Mouse (Mus musculus) forebrain, embryonic 10.5 days (tissue): Measurements from ENCODE around the gene Isoc2a. TPM values are rescaled to one million over a fixed set of nuclear protein-coding genes. Genes with fewer than 3 reads are reported as not detected.
"Not testable (repeated sequence)": the region's sequence is repeated elsewhere in the genome, so short reads cannot be mapped to it uniquely, and the experiment has no call there.

Experiments
- DNase-seq: peaks from one replicate; pipeline ENCODE4 v3.0.0-alpha.2; 2017; ENCODE audit warnings: low spot score; ENCODE audit errors: extremely low spot score
- H3K27ac ChIP-seq: fragments of 300-500 bp; sonication (generic); 2 replicates; pipeline ENCODE4 v1.5.1; 2016; ENCODE audit warnings: mild to moderate bottlenecking
- H3K27me3 ChIP-seq: fragments of 300-500 bp; sonication (generic); 2 replicates; pipeline ENCODE4 v1.6.1; 2016; ENCODE audit warnings: mild to moderate bottlenecking; ENCODE audit not compliant: poor library complexity, severe bottlenecking
- H3K36me3 ChIP-seq: fragments of 300-500 bp; sonication (generic); replicated peaks from 2 replicates; pipeline ENCODE4 v1.6.1; 2016; ENCODE audit warnings: mild to moderate bottlenecking, moderate library complexity
- H3K4me1 ChIP-seq: fragments of 300-500 bp; sonication (generic); 2 replicates; pipeline ENCODE4 v1.6.1; 2016
- H3K4me3 ChIP-seq: fragments of 300-500 bp; sonication (generic); 2 replicates; pipeline ENCODE4 v1.5.1; 2016; ENCODE audit warnings: mild to moderate bottlenecking, moderate library complexity
- H3K9me3 ChIP-seq: fragments of 300-500 bp; sonication (generic); 2 replicates; pipeline ENCODE4 v1.6.1; 2016; ENCODE audit warnings: mild to moderate bottlenecking, moderate library complexity
- WGBS: fragments of 180-500 bp; shearing (Covaris S2); methylation state at CpG from one replicate; pipeline ENCODE4 v1.1.7; 2016; 5-methylcytosine and 5-hydroxymethylcytosine counted together
- polyA plus RNA-seq: library from polyadenylated mRNA; unstranded; fragments of >200 nt; fragmentation: Nextera tagmentation; extraction: Ambion mirVana; gene quantifications from 2 replicates; pipeline ENCODE4 v1.2.1, GENCODE M21; 2016

The Isoc2a gene
- polyA plus RNA-seq, 1 experiment from 2014 or later, result 0.73 TPM

DNA sequence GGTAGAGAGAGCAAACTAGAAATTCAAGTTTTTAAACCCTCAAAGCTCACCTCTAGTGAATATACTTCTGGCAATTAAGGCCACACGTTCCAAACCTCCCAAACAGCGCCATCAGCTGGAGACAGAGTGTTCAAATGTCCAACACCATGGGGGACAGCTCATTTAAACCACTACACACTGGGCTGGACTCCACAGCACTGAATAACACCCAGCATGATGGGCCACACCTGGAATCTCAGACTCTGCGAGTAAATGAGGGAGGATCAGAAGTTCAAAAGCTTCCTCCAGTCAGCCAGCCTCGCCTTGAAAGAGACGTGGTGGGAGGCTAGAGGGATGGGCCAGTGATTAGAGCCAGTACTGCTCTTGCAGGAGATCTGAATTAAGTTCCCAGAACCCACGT lies 6.8 kb upstream of the Isoc2a start, which contains the start of gene Isoc2b:
TSS of gene Isoc2b (minus strand) at position 126 of the 400 bp plus-strand sequence.
- no peak for DNase-seq
- Histone ChIP-seq H3K36me3 (no peaks in the 10 kb centered on the region), H3K4me1 (peaks cover 22% of the 10 kb centered on the region), H3K9me3 (peaks cover 3% of the 10 kb centered on the region; the same call in 1 of the 2 replicates), H3K27me3 (no peaks in the 10 kb centered on the region), H3K27ac (no peak within 1 kb of the TSS), H3K4me3 (no peak within 1 kb of the TSS)
- WGBS, result 63% methylated on average over 6 of the region's 6 CpGs

DNA sequence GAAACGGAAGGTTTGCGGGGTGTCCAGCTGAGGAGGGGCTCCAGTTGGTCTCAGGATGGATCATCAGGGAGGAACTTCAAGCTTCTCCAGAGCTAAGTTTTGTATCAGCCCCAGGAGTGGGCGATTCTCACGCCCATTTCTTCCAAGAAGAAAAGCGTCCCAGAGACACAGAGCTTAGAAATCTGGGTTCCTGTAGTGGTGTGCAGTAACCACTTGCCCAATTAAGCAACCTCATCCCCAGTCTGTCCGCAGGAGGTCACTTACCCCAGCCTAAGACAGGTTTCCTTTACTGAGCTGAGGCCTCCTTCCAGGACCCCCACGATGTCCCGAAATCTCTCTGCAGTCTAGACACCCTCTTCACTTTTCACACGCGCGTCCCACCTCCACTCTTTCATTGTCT lies 273 bp downstream of the Isoc2a start:
- DNase-seq, result no peak
- Histone ChIP-seq H3K36me3 (no peaks in the 10 kb centered on the region; the same call in 1 of the 2 replicates), H3K4me1 (peaks cover 25% of the 10 kb centered on the region), H3K4me3 (peak overlapping the region; percentile 65), H3K9me3 (peaks cover 3% of the 10 kb centered on the region), H3K27me3 (no peaks in the 10 kb centered on the region), H3K27ac (peak overlapping the region; percentile 81)
- WGBS, result 7% methylated on average over 11 of the region's 11 CpGs

DNA sequence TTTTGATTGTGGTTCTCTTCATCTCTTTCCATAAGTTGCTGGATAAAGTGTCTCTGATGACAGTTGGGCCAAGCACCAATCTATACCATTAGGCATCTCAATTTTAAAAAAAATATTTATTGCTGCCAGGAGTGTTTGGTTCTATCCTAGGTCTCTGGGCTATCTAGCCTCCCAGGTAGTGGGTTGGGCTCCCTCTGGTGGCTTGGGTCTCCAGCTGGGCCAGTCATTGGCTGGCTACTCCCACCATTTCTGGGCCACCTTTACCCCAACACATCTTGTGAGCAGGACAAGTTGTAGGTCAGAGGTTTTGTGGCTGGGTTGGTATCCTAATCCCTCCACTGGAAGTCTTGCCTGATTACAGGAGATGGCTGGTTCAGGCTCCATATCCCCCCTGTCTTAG lies 1.2 kb downstream of the Isoc2a start:
- H3K4me1 ChIP-seq, result peaks cover 25% of the 10 kb centered on the region
- H3K27me3 ChIP-seq, result no peaks in the 10 kb centered on the region
- H3K4me3 ChIP-seq, result 0 out of 2 replicates have a peak overlapping the region, but pooled peaks have one; percentile 65
- H3K36me3 ChIP-seq, result no peaks in the 10 kb centered on the region; the same call in 1 of the 2 replicates
- peaks cover 3% of the 10 kb centered on the region for H3K9me3 ChIP-seq
- DNase-seq, result no peak
- no peak overlapping the region for H3K27ac ChIP-seq

DNA sequence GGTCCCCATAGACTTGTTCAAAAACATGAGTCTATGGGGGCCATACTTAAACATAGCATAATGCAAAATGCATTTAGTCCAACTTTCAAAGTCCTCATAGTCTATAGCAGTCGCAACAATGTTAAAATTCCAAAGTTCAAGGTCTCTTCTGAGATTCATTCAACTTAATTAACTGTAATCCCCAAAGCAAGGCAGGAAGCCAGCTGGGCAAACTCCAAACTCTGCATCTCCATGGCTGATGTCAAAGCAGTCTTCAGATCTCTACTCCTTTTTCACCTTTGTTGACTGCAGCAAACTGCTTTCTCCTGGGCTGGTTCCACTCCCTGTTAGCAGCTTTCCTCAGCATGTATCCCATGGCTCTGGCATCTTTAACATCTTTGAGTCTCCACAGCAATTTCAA lies 2.1 kb downstream of the Isoc2a start:
- H3K27me3 ChIP-seq, H3K4me3 ChIP-seq, H3K9me3 ChIP-seq, H3K27ac ChIP-seq, H3K36me3 ChIP-seq, DNase-seq: not testable (repeated sequence)
- WGBS, result 90% methylated on average over 1 of the region's 1 CpGs
- H3K4me1 ChIP-seq, result peaks cover 25% of the 10 kb centered on the region

DNA sequence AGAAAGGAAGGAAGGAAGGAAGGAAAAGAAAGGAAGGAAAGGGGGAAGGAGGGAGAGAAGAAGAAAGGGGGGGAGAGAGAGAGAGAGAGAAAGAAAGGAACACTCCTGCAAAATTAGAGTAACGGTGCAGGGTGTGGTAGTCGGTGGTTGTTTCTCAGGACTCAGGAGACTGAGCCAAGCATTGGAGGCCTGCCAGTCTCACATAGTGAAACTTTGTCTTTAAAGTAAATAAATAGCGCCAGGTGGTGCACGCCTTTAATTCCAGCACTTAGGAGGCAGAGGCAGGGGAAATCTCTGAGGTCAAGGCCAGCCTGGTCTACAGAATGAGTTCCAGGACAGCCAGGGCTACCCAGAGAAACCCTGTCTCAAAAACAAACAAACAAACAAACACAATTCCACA lies 9.7 kb downstream of the Isoc2a start:
- H3K27me3 ChIP-seq, result no peaks in the 10 kb centered on the region
- no peaks in the 10 kb centered on the region; the same call in 1 of the 2 replicates for H3K36me3 ChIP-seq
- no peak for DNase-seq
- no peak overlapping the region for H3K4me3 ChIP-seq
- 88% methylated on average over 4 of the region's 4 CpGs for WGBS
- peaks cover 12% of the 10 kb centered on the region for H3K9me3 ChIP-seq
- no peaks in the 10 kb centered on the region for H3K4me1 ChIP-seq
- H3K27ac ChIP-seq, result no peak overlapping the region

DNA sequence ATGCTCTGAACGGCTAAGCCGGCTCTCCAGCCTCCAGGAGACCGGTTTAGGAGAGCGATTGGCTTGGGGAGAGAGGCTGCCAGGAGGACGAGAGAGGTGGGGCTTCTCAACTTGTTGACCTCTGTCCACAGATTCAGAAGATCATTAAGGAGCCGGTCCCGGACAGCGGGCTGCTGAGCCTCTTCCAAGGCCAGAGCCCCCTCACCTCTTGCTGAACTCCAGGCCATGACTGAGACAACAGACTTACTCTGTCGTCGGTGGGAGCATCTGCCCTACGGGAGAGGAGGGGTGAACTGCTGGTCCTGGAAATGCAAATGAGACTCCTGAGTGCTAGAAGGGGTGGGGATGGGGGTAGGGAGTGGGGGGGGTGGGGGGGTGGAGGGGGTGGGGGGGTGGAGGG lies 18.2 kb downstream of the Isoc2a start:
- H3K36me3 ChIP-seq, result peaks cover 3% of the 10 kb centered on the region
- no peaks in the 10 kb centered on the region for H3K9me3 ChIP-seq
- no peak overlapping the region for H3K27ac ChIP-seq
- peaks cover 26% of the 10 kb centered on the region for H3K27me3 ChIP-seq
- peaks cover 13% of the 10 kb centered on the region for H3K4me1 ChIP-seq
- H3K4me3 ChIP-seq, result no peak overlapping the region
- 77% methylated on average over 11 of the region's 11 CpGs for WGBS
- DNase-seq, result no peak

DNA sequence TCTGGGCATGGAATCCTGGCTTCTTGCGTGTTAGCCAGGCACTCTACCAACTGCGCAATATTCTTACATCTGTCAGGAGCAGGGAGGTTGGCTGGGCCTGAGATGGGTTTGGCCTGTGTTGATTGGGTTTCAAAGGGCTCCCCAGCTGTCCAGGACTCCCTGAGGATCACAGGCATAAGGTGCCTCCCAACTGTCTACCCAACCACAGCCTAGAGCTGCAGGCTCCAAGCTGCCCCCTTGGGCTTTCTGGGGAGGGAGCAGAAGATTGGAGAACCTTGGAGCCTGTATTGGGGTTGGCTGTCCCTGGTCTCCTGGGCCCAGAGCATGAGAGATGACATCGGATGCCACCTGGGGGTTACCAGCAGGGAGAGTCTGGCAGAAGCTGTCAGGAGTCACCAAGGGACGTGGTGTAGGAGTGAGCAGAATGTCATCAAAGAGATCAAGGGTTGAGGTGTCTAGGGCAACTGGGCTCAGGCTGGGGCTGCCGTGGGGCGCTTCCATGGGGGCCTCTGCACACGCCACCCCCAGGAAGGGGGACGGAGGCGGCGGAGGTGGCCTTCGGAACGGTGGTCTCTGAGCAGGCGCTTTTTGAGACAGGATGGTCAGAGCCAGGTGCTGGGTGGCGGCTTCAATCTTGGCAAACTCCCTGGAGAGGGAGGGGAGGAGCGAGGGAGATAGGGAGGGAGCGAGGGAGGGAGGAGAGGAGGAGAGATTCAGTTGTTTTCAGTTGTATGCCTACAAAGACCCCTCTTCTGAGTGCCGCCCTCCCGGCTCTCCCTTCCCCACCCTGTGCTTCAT lies 22.1 kb downstream of the Isoc2a start:
- no peak for DNase-seq
- peaks cover 23% of the 10 kb centered on the region for H3K4me1 ChIP-seq
- 23% methylated on average over 18 of the region's 18 CpGs for WGBS
- H3K36me3 ChIP-seq, result no peaks in the 10 kb centered on the region
- H3K9me3 ChIP-seq, result peaks cover 6% of the 10 kb centered on the region
- peaks cover 37% of the 10 kb centered on the region for H3K27me3 ChIP-seq
- H3K27ac ChIP-seq, result peak overlapping the region; percentile 21; the same call in 1 of the 2 replicates
- H3K4me3 ChIP-seq, result peak overlapping the region; percentile 39

DNA sequence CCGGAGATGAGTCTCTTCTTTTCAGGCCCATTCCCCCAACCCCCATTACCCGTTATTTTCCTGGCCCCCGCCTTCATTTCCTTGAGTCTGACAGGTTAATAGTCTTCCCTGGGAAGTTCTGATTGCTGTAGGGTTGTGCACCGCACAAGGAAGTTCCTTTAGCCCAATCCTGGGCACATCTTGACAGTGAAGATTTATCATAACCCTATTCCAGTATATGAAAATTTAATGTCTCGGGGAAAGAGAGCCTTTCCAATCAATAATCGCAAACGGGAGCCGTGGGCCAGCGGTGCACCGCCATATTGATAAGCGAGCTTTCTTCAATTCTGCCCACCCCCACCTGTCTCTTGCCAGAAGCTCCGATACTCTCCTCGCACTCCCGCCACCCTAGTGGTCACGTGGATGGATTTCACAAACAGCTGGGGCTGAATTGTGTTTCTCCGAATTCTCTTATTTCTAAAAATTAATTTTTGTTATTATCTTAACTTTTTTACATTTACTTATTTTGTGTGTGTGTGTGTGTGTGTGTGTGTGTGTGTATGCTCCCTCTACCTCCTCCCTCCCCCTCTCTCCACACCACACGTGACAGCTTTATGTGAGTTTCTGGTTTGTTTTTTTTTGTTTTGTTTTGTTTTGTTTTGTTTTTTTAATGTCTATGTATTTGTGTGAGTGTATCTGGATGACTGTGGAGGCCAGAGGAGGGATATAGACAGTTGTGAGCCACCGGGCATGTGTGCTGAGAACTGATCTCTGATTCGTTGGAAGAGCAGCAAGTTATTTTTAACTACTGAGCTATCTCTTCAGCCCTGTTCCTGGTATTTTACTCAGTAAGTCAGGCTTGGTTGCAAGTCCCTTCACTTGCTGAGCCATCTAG lies 22.9 kb downstream of the Isoc2a start:
- WGBS, result 9% methylated on average over 19 of the region's 19 CpGs
- H3K4me1 ChIP-seq, result peaks cover 23% of the 10 kb centered on the region
- H3K36me3 ChIP-seq, result no peaks in the 10 kb centered on the region
- H3K9me3 ChIP-seq, result peaks cover 9% of the 10 kb centered on the region
- DNase-seq, result no peak
- peaks cover 37% of the 10 kb centered on the region for H3K27me3 ChIP-seq
- peak overlapping the region; percentile 21; the same call in 1 of the 2 replicates for H3K27ac ChIP-seq
- H3K4me3 ChIP-seq, result peak overlapping the region; percentile 39

DNA sequence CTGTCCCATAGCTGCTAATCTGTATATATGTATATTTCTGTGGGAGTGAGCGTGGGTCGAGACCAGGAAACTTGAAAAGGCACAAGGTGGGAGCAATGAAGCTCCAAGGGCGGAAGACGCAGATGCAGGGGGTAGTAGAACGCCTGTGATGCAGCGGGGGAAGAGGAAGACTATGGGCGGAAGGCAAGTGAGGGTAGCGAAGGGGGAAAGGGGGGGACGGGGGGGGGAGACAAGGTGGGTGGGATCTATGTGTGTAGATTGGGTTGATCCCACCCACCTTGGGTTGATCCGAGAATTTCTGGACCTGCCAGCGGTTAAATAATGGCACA lies 23.5 kb downstream of the Isoc2a start:
- Histone ChIP-seq H3K4me3 (peak overlapping the region; percentile 39), H3K27me3 (peaks cover 37% of the 10 kb centered on the region), H3K27ac (no peak overlapping the region), H3K9me3 (peaks cover 9% of the 10 kb centered on the region), H3K4me1 (peaks cover 23% of the 10 kb centered on the region), H3K36me3 (no peaks in the 10 kb centered on the region)
- 17% methylated on average over 11 of the region's 11 CpGs for WGBS
- DNase-seq, result no peak

DNA sequence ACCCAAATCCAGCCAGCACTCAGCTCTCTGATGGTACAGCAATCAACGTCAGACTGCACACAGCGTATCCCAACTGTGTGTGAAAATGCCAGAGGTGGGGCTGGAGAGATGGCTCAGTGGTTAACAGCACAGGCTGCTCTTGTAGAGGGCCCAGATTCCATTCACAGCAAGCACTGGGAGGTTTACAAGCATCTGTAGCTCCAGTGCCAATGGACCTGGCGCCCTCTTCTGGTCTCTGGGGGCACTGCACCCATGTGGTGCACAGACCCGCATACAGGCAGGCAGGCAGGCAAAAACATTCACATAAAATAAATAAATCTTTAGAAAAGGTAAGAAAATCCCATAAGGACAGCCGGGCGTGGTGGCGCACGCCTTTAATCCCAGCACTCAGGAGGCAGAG lies 24.2 kb downstream of the Isoc2a start:
- Histone ChIP-seq H3K4me1 (peaks cover 25% of the 10 kb centered on the region), H3K27ac (no peak overlapping the region), H3K27me3 (peaks cover 37% of the 10 kb centered on the region), H3K4me3 (peak overlapping the region; percentile 39; the same call in 1 of the 2 replicates), H3K9me3 (peaks cover 9% of the 10 kb centered on the region), H3K36me3 (no peaks in the 10 kb centered on the region)
- 43% methylated on average over 8 of the region's 8 CpGs for WGBS
- DNase-seq, result no peak

DNA sequence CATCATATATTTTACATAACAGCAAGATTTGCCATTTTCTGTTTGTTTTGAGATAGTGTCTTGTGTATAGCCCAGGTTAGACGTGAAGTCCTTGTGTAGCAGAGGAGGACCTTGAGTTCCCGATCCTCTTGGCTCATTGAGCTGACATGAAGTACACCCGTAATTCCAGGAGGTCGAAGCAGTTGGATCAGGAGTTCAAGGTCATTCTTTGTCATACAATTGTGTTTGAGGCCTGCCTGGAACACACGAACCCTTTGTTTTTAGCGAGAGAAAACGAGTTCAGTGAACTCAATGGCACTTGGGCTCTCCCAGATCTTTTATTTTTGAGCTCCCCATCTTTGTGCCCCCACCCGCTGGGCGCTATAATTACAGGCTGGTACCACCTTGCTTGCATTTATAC lies 25.5 kb downstream of the Isoc2a start:
- Histone ChIP-seq H3K27ac (no peak overlapping the region), H3K27me3 (peaks cover 44% of the 10 kb centered on the region)
- WGBS, result 82% methylated on average over 9 of the region's 9 CpGs

DNA sequence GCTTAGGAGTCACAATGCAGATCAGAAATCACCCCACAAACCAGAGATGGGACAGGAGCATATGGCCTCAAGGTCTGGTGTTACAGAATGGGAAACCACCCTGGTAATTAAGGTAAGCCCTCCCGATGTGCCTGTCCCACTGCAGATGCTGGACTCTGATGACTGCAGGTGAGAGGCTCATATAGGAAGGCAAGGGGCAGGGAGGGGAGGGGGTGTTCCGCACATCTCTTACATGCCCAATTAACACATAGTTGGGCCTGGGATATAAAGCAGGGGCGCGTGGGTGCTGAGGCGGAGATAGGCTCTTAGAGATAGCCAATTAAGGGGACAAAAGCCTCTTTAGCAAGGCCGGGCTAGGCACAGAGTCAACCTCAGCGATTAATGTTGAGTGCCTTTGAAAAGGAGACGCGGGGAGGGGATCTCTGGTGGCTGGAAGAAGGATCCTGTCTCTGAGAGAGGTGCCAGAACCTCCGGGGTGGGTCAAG lies 29.6 kb downstream of the Isoc2a start, which contains the start of gene Gm36210:
TSS of gene Gm36210 (minus strand) at position 51 of the 485 bp plus-strand sequence.
- WGBS, result 33% methylated on average over 10 of the region's 10 CpGs

More for the DNA sequence above, 25.5 kb downstream of the Isoc2a start:
- Histone ChIP-seq H3K4me1 (peaks cover 38% of the 10 kb centered on the region), H3K9me3 (peaks cover 9% of the 10 kb centered on the region), H3K36me3 (no peaks in the 10 kb centered on the region), H3K4me3 (no peak overlapping the region)
- DNase-seq, result no peak

More for the DNA sequence above, 29.6 kb downstream of the Isoc2a start, which contains the start of gene Gm36210:
- peaks cover 18% of the 10 kb centered on the region for H3K27me3 ChIP-seq
- no peaks in the 10 kb centered on the region for H3K36me3 ChIP-seq
- H3K9me3 ChIP-seq, result peaks cover 3% of the 10 kb centered on the region; the same call in 1 of the 2 replicates
- H3K4me3 ChIP-seq, result peak within 1 kb of the TSS; percentile 16; the same call in 1 of the 2 replicates
- peaks cover 20% of the 10 kb centered on the region for H3K4me1 ChIP-seq
- DNase-seq, result no peak
- H3K27ac ChIP-seq, result peak within 1 kb of the TSS; percentile 74
